Mouse (Mus musculus) adrenal gland, postnatal 14 days (tissue): ENCODE data around the gene Aldh8a1. TPM values are rescaled to one million over a fixed set of nuclear protein-coding genes. Genes with fewer than 3 reads are reported as not detected.

Experiments used
- DNase-seq: peaks from one replicate; pipeline ENCODE4 v3.0.0; 2021; ENCODE audit warnings: mixed read lengths
- long read RNA-seq, 2 experiments: library from polyadenylated mRNA; stranded (forward); transcript quantifications; one replicate each; pipeline ENCODE4 v2.0.0; 2021
- total RNA-seq: library from RNA; stranded (reverse); gene quantifications from 2 replicates; pipeline ENCODE4 v1.2.3, GENCODE M21; 2021

Gene Aldh8a1
- total RNA-seq: 1.3 and 18.0 TPM in 2 replicates
- long read RNA-seq, experiment 1, partial matches to known transcripts: 0 of 1 reads
- long read RNA-seq, experiment 1, other reads (novel, unspliced or antisense): 0 of 1 reads
- long read RNA-seq, experiment 2, transcript Aldh8a1-201 (7 exons, 2,259 nt): major isoform, 29 of 30 reads
- long read RNA-seq, experiment 2, partial matches to known transcripts: 0 of 30 reads
- long read RNA-seq, experiment 2, other reads (novel, unspliced or antisense): 1 of 30 reads

DNA sequence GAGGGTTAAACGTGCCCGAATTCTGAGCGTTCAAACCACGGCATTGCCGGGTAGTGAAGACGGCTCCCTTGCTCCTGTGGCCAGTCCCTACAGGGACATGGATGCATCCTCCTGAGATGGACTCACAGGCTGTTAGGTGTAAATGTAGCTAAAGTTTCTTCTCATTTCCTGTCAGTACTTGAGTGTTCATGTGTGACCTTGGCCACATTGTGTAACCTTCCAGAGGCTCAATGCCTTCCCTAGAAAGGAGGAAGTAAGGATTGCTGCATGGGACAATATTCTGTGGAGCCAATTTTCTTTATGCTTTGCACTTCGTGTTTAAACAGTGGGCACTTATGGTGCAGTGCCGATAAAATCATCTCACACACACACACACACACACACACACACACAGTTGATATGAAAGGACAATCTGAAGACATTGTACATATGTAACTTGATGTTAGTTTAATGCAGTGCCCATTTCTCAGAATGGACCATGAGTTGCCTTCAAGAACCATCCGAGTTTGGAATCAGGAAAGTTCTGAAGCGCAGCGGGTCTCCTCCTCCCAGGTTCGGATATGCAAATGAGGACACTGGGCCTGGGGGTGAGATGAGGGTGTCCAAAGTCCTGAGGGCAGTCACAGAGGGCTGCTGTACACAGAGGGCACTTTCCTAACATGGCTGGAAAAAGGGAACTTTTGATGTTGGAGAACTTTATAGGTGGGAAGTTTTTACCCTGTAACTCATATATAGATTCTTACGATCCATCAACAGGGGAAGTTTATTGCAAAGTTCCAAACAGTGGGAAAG lies at the start of gene Aldh8a1:
TSS of gene Aldh8a1 (plus strand) at position 610 of the 792 bp plus-strand sequence.
- peak; percentile 24 for DNase-seq

- DNase-seq: no peak
These were observed 49.4 kb upstream of the Aldh8a1 start for GRCm38 (mm10) chr10:21327605-21328135.

- no peak for DNase-seq
These were observed 42.6 kb upstream of the Aldh8a1 start for GRCm38 (mm10) chr10:21334349-21335105.

DNA sequence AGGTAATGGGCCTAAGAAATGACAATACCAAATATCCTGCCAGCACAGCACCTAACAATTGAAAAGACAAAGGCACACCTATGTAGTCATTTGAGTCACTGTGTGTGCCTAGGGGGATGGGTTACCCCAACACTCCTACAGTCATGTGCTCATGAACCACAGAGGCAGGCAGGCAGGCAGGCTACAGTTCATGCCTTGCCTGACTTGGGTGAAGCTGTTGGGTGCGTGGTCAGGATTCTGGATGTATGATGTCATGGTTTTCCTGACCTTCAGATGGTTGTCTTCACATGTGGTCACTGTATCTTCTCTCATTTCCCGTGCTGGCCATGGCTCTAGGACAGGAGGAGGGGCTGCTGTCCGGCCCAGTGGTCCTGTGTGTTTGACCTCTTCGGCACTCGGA lies 41.6 kb upstream of the Aldh8a1 start:
- DNase-seq: no peak

GRCm38 (mm10) chr10:21337191-21337590 lies 39.9 kb upstream of the Aldh8a1 start:
- peak; percentile 38 for DNase-seq

GRCm38 (mm10) chr10:21341706-21342105 lies 35.4 kb upstream of the Aldh8a1 start:
- DNase-seq: no peak

DNA sequence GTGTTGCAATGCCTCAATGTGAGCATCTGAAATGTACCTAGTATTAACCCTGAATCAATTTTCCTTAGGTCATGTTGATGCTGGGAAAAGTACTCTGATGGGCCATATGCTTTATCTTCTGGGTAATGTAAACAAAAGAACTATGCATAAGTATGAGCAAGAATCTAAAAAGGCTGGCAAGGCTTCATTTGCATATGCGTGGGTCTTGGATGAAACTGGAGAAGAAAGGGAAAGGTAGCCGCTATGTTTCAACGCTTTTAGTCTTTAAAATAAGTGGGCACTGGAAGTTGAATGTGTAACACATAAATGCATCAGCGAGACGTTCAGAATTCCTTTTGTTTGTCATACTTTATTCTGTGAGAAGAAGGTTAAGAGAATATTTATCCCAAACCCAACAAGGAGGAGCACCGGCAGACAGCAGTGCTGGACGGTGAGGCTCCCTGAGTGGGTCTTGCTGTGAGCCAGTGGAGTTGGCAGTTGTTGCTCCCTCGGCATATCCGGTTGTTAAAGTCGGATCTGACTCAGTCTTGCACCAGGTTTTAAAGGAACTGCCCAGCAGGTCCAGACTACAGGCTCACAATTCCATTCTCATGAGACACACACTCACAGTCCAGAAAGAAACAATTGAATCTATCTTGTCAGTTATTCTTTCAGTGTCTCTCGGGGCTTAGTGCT lies 34.6 kb upstream of the Aldh8a1 start:
- no peak for DNase-seq

- DNase-seq: no peak
These were observed 29.8 kb upstream of the Aldh8a1 start for GRCm38 (mm10) chr10:21347332-21347731.

DNA sequence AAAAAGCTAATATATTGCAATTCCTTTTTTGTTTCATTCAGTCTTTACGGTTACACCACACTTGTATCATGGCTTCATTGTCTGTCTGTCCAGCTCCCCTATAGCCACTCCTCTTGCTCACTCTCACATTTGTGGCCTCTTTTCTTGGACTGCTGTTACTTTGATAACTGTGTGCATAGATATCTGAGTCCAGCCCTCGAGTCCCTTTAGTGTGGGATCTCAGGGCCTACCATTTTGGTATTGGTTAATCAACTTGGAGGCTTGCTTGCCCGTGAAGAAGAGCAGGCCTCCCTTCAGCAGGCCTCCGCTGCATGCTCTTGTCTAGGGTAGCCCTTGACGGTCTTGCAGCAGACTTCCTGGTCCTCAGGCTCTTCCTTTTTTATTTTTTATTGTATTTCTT lies 27.6 kb upstream of the Aldh8a1 start:
- DNase-seq: no peak

- DNase-seq: no peak
These were observed 27.1 kb upstream of the Aldh8a1 start for GRCm38 (mm10) chr10:21349946-21350345.

DNA sequence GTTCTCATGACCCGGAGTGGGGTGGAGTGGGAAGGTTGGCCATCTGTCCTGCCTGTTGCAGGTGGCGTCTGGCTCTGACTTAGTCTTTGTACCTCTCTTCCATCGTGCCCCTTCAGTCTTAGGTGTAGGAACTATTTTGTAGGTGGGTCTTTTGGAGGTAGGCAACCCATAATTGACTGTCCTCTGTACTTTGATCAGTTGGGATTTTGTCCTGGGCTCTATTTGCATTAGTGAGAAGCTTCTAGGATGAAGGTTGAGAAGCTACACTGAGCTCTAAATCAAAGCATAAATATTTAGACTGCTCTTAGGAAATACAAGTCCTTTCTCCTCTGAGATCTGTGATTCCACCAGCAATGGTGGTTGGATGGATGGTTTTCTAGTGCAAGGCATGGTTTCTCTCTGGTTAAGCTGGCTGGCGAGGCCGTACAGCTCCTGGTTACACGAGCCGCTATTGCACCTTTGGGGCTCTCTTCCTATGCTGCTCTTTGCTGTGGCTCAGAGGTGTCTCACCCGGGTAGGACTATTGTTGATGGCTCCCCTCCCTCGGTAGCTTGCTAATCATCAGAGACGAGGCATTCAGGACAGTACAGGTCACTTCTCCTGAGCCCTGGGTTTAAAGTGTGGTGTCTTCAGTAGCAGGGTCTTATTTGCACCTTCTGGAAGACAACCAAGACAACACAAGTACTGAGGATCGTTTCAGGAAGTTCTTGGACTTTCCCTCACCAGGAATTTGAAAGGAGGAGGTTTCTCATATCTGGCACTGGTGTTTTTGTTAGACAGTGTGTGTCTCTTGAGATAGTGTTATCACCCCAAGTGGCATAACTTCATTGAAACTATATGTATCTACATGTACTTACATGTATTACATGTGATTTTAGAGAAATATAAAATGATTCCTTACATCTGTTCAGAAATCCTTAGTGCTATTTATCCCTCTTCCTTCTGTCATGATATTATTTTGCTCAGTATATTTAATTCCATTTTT lies 26.3 kb upstream of the Aldh8a1 start:
- DNase-seq: no peak

- no peak for DNase-seq
These were observed 25.3 kb upstream of the Aldh8a1 start for GRCm38 (mm10) chr10:21351766-21352165.

GRCm38 (mm10) chr10:21353890-21354289 lies 23.2 kb upstream of the Aldh8a1 start:
- no peak for DNase-seq

DNA sequence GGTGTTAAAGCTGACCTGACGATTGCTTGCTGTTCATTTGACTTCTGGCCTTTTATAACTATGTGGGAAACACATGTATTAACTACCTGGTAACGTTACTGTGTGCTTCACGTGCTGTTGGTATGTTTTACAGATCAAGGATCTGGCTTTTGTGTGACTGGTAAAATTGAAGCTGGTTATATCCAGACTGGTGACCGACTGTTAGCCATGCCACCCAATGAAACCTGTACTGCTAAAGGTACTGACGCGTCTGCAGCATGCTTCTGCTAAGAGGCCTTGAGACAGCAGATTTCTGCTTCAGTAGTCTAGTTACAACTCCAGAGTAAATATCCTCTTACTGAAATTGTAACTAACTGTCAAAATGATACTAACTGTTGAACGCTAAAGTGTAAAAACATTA lies 22.6 kb upstream of the Aldh8a1 start:
- DNase-seq: no peak

- no peak for DNase-seq
These were observed 19.1 kb upstream of the Aldh8a1 start for GRCm38 (mm10) chr10:21357986-21358385.

DNA sequence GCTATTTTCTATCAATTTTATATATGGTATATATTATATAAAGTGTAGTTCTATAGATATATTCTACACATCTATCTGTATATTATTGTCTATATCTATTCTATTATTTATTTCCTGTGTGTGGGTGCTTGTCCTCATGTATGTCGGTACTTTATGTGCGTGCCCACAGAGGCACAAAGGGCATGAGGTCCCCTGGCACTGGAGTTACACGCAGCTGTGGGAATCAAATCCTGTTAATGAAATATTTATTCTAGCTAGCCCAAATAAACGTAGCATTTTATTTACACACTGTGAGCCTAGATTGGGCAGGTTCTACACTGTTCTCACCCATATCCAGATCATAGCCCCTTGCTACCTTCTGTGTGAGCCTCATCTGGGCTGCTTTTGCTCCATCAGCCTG lies 18.0 kb upstream of the Aldh8a1 start:
- DNase-seq: no peak

GRCm38 (mm10) chr10:21361871-21362270 lies 15.2 kb upstream of the Aldh8a1 start:
- no peak for DNase-seq

GRCm38 (mm10) chr10:21363297-21363696 lies 13.8 kb upstream of the Aldh8a1 start:
- no peak for DNase-seq

DNA sequence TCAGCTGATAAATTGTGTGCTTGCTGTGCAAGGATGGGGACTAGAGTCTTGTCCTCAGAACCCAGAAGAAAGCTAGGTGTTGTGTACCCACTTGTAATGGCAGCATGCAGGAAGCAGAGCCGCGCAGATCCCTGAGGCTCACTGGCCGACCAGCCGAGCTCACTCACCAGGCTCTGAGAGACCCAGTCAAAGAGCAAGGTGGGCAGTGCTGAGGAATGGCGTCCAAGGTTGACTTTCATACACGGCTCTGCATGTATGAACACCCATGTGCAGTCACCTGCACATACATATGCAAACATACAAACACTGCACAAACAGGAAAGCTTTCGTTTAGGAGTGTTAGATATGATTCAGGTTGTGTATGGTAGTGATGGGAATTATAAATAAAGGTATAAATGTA lies 12.1 kb upstream of the Aldh8a1 start:
- DNase-seq: no peak

DNA sequence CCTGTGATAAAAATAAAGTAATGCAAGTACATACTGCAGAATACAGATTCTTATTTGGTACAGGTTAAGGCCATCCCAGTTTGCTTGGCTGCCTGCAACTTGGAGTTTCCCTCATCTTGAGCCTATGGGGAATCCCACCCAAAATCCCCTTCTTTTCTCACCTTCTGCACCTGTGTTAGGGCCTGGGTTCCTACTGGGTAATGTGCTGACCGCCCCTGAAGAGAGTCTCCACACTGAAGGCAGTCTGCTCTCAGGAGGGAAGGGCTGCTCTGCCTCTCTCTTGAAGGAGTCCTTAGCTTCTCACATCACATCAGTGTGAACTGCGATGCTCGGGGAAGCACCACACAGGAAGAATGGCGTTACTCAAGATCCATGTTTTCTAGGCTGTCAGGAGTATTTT lies 11.2 kb upstream of the Aldh8a1 start:
- DNase-seq: no peak

DNA sequence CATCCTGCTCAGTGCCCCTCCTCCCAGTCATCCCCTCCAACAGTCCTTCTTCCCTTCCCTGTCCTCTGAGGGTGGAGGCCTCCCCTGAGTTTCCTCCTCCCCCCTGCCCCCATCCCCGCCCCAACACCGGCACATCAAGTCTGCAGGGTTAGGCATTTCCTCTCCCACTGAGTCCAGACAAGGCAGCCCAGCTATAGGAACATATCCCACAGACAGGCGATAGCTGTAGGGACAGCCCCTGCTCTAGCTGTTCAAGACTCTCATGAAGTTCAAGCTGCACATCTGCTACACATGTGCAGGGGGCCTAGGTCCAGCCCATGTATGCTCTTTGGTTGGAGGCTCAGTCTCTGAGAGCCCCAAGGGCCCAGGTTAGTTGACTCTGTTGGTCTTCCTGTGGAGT lies 10.6 kb upstream of the Aldh8a1 start:
- no peak for DNase-seq
